Mouse (Mus musculus): ENCODE results near the gene Shank1. TPM values are rescaled to one million over a fixed set of nuclear protein-coding genes. Genes with fewer than 3 reads are reported as not detected.

Shank1 gene
- polyA plus RNA-seq, 1 experiment, result not detected

- no peak overlapping the region for H3K27ac ChIP-seq (ENCODE audit: insufficient read depth, low read depth, low read length)
- H3K4me1 ChIP-seq (ENCODE audit: control insufficient read depth, insufficient read depth, low read length), result peaks cover 23% of the 10 kb centered on the region
- TF ChIP-seq POLR2A (IDR thresholded peaks at IDR 0.05; ENCODE audit: borderline replicate concordance, low read depth, low read length) (no peak), CTCF (IDR thresholded peaks at IDR 0.05; ENCODE audit: low read depth, low read length) (no peak)
- 0 out of 2 replicates have a peak overlapping the region, but pooled peaks have one; percentile 75 for H3K4me3 ChIP-seq (ENCODE audit: insufficient read depth, low read length)
Measured at GRCm38 (mm10) chr7:44360792-44361301, 50.8 kb downstream of the Shank1 start.

GRCm38 (mm10) chr7:44372678-44373077, 62.6 kb downstream of the Shank1 start:
- Histone ChIP-seq H3K4me1 (ENCODE audit: control insufficient read depth, insufficient read depth, low read length) (peaks cover 18% of the 10 kb centered on the region), H3K27ac (ENCODE audit: insufficient read depth, low read depth, low read length) (no peak overlapping the region), H3K4me3 (ENCODE audit: insufficient read depth, low read length) (no peak overlapping the region)
- TF ChIP-seq CTCF (IDR thresholded peaks at IDR 0.05; ENCODE audit: low read depth, low read length) (no peak), POLR2A (IDR thresholded peaks at IDR 0.05; ENCODE audit: borderline replicate concordance, low read depth, low read length) (no peak)

GRCm38 (mm10) chr7:44373460-44373859, 63.4 kb downstream of the Shank1 start:
- TF ChIP-seq POLR2A (IDR thresholded peaks at IDR 0.05; ENCODE audit: borderline replicate concordance, low read depth, low read length) (no peak), CTCF (IDR thresholded peaks at IDR 0.05; ENCODE audit: low read depth, low read length) (no peak)
- peak overlapping the region; percentile 51 for H3K27ac ChIP-seq (ENCODE audit: insufficient read depth, low read depth, low read length)
- H3K4me1 ChIP-seq (ENCODE audit: control insufficient read depth, insufficient read depth, low read length), result peaks cover 22% of the 10 kb centered on the region
- peak overlapping the region; percentile 57 for H3K4me3 ChIP-seq (ENCODE audit: insufficient read depth, low read length)

- peak overlapping the region; percentile 69 for H3K4me3 ChIP-seq (ENCODE audit: insufficient read depth, low read length)
- TF ChIP-seq CTCF (IDR thresholded peaks at IDR 0.05; ENCODE audit: low read depth, low read length), result no peak
- no peak for TF ChIP-seq POLR2A (IDR thresholded peaks at IDR 0.05; ENCODE audit: borderline replicate concordance, low read depth, low read length)
- H3K27ac ChIP-seq (ENCODE audit: insufficient read depth, low read depth, low read length), result peak overlapping the region; percentile 80
- H3K4me1 ChIP-seq (ENCODE audit: control insufficient read depth, insufficient read depth, low read length), result peaks cover 28% of the 10 kb centered on the region
Measured at GRCm38 (mm10) chr7:44373889-44374652, 64.0 kb downstream of the Shank1 start.

- Histone ChIP-seq H3K27ac (ENCODE audit: insufficient read depth, low read depth, low read length) (peak overlapping the region; percentile 35), H3K4me3 (ENCODE audit: insufficient read depth, low read length) (peak overlapping the region; percentile 69), H3K4me1 (ENCODE audit: control insufficient read depth, insufficient read depth, low read length) (peaks cover 33% of the 10 kb centered on the region)
- TF ChIP-seq POLR2A (IDR thresholded peaks at IDR 0.05; ENCODE audit: borderline replicate concordance, low read depth, low read length), result no peak
- no peak for TF ChIP-seq CTCF (IDR thresholded peaks at IDR 0.05; ENCODE audit: low read depth, low read length)
Measured at GRCm38 (mm10) chr7:44374756-44375155, 64.7 kb downstream of the Shank1 start.

GRCm38 (mm10) chr7:44375207-44375606, 65.2 kb downstream of the Shank1 start:
- Histone ChIP-seq H3K27ac (ENCODE audit: insufficient read depth, low read depth, low read length) (no peak overlapping the region), H3K4me3 (ENCODE audit: insufficient read depth, low read length) (peak overlapping the region; percentile 69; the same call in 1 of the 2 replicates), H3K4me1 (ENCODE audit: control insufficient read depth, insufficient read depth, low read length) (peaks cover 33% of the 10 kb centered on the region)
- no peak for TF ChIP-seq POLR2A (IDR thresholded peaks at IDR 0.05; ENCODE audit: borderline replicate concordance, low read depth, low read length)
- no peak for TF ChIP-seq CTCF (IDR thresholded peaks at IDR 0.05; ENCODE audit: low read depth, low read length)

GRCm38 (mm10) chr7:44375793-44376192, 65.7 kb downstream of the Shank1 start:
- Histone ChIP-seq H3K4me3 (ENCODE audit: insufficient read depth, low read length) (no peak overlapping the region), H3K4me1 (ENCODE audit: control insufficient read depth, insufficient read depth, low read length) (peaks cover 33% of the 10 kb centered on the region), H3K27ac (ENCODE audit: insufficient read depth, low read depth, low read length) (no peak overlapping the region)
- TF ChIP-seq POLR2A (IDR thresholded peaks at IDR 0.05; ENCODE audit: borderline replicate concordance, low read depth, low read length) (no peak), CTCF (IDR thresholded peaks at IDR 0.05; ENCODE audit: low read depth, low read length) (no peak)

- Histone ChIP-seq H3K4me1 (ENCODE audit: control insufficient read depth, insufficient read depth, low read length) (peaks cover 27% of the 10 kb centered on the region), H3K4me3 (ENCODE audit: insufficient read depth, low read length) (no peak overlapping the region), H3K27ac (ENCODE audit: insufficient read depth, low read depth, low read length) (no peak overlapping the region)
- TF ChIP-seq POLR2A (IDR thresholded peaks at IDR 0.05; ENCODE audit: borderline replicate concordance, low read depth, low read length) (no peak), CTCF (IDR thresholded peaks at IDR 0.05; ENCODE audit: low read depth, low read length) (no peak)
Measured at GRCm38 (mm10) chr7:44378290-44378689, 68.2 kb downstream of the Shank1 start.

- no peak overlapping the region for H3K27ac ChIP-seq (ENCODE audit: insufficient read depth, low read depth, low read length)
- TF ChIP-seq POLR2A (IDR thresholded peaks at IDR 0.05; ENCODE audit: borderline replicate concordance, low read depth, low read length) (no peak), CTCF (IDR thresholded peaks at IDR 0.05; ENCODE audit: low read depth, low read length) (no peak)
- no peak overlapping the region for H3K4me3 ChIP-seq (ENCODE audit: insufficient read depth, low read length)
- peaks cover 15% of the 10 kb centered on the region for H3K4me1 ChIP-seq (ENCODE audit: control insufficient read depth, insufficient read depth, low read length)
Measured at GRCm38 (mm10) chr7:44382541-44382940, 72.5 kb downstream of the Shank1 start.

Measured in bone marrow macrophage, adult 2 months (primary cell).